ENCODE assay signal across 27 mouse cellular contexts in genomic region chr7:4759670-4760069, GRCm38 (mm10). TPM values are rescaled to one million over a fixed set of nuclear protein-coding genes. Genes with fewer than 3 reads are reported as not detected.
"Had no signal": no experiment of that assay in that cellular context is flagged by ENCODE, and none has a peak within 500 bp of the region (broad histone marks: within the 10 kb centered on the region; RNA-seq: fewer than 3 reads in every experiment).

No protein-coding gene starts in this region.

- H3K4me1 ChIP-seq: heart, embryonic 10.5 days; heart, embryonic 12.5 days; hindbrain, embryonic 13.5 days; hindbrain, embryonic 15.5 days; limb, embryonic 10.5 days; limb, embryonic 12.5 days had no signal

- H3K4me2 ChIP-seq: heart, embryonic 12.5 days; hindbrain, embryonic 13.5 days; hindbrain, embryonic 15.5 days; kidney, embryonic 15.5 days; limb, embryonic 12.5 days; liver, embryonic 11.5 days had no signal

- H3K9me3 ChIP-seq: heart, embryonic 10.5 days; hindbrain, embryonic 13.5 days; hindbrain, embryonic 15.5 days; limb, embryonic 10.5 days had no signal

- H3K36me3 ChIP-seq: heart, embryonic 10.5 days; heart, embryonic 12.5 days; hindbrain, embryonic 13.5 days; hindbrain, embryonic 15.5 days; kidney, embryonic 15.5 days; limb, embryonic 10.5 days; limb, embryonic 12.5 days had no signal

- H3K9ac ChIP-seq: heart, embryonic 12.5 days; hindbrain, embryonic 13.5 days; hindbrain, embryonic 15.5 days; kidney, embryonic 15.5 days; limb, embryonic 12.5 days had no signal

- H3K4me3 ChIP-seq: heart, embryonic 10.5 days; heart, embryonic 12.5 days; hindbrain, embryonic 13.5 days; hindbrain, embryonic 15.5 days; kidney, embryonic 15.5 days; layer of hippocampus, adult 2 months; left cerebral cortex, adult 2 months; limb, embryonic 10.5 days; limb, embryonic 12.5 days had no signal

- ATAC-seq: hindbrain, postnatal 0 days; intestine, embryonic 16.5 days had no signal

- H3K27me3 ChIP-seq: hindbrain, embryonic 13.5 days; hindbrain, embryonic 15.5 days; kidney, embryonic 15.5 days; limb, embryonic 12.5 days had no signal

- DNase-seq: gastrocnemius, postnatal 14 days; gastrocnemius, postnatal 36 days; heart, adult 18-20 months; heart, postnatal 10 days; kidney, adult 11 months; kidney, adult 2 months; kidney, adult 9 months; kidney, postnatal 4 days; liver had no signal

- H3K27ac ChIP-seq: heart, embryonic 10.5 days; hindbrain, embryonic 13.5 days; hindbrain, embryonic 15.5 days; hindbrain, postnatal 0 days; kidney, embryonic 15.5 days; kidney, postnatal 0 days; layer of hippocampus, adult 2 months; left cerebral cortex, adult 2 months; limb, embryonic 10.5 days; limb, embryonic 12.5 days had no signal

RNA-seq across cellular contexts. Expression of gene Fam71e2, which starts 11.4 kb away (rescaled TPM):
- polyA plus RNA-seq: heart, embryonic 10.5 days; heart, embryonic 12.5 days; heart, embryonic 14.5 days; heart, embryonic 16.5 days; hindbrain, embryonic 11.5 days; hindbrain, embryonic 13.5 days; hindbrain, embryonic 15.5 days; hindbrain, postnatal 0 days; intestine, embryonic 14.5 days; intestine, embryonic 16.5 days; kidney, embryonic 15.5 days; kidney, postnatal 0 days; limb, embryonic 10.5 days; limb, embryonic 12.5 days; liver, embryonic 11.5 days had no signal

RNA-seq across cellular contexts. Expression of gene Il11, which starts 23.0 kb away (rescaled TPM):
- polyA plus RNA-seq: heart, embryonic 14.5 days; limb, embryonic 12.5 days; liver, embryonic 11.5 days had no signal

RNA-seq across cellular contexts. Expression of gene Tmem190, which starts 23.1 kb away (rescaled TPM):
- polyA plus RNA-seq: heart, embryonic 12.5 days; heart, embryonic 14.5 days; heart, embryonic 16.5 days; hindbrain, embryonic 11.5 days; hindbrain, embryonic 13.5 days; hindbrain, embryonic 15.5 days; hindbrain, postnatal 0 days; intestine, embryonic 14.5 days; kidney, embryonic 15.5 days; limb, embryonic 10.5 days; limb, embryonic 14.5 days had no signal
